8 mouse cellular contexts compared by ENCODE assay signal in genomic region chr1:154117688-154118373, GRCm38 (mm10).
A peak's percentile ranks its signal among the peaks of the same experiment; 100 is the strongest.
DNase-seq lines count a peak whose midpoint lies in the region; ATAC-seq and TF ChIP-seq lines count a peak whose summit lies in the region.

No protein-coding gene starts in this region.

- WGBS in hindbrain, postnatal 0 days, result 39% methylated on average over 18 of the region's 20 CpGs

- H3K27ac ChIP-seq in hindbrain, postnatal 0 days, result peak overlapping the region; percentile 71; the same call in 1 of the 2 replicates

- DNase-seq in WW6 (ENCODE audit: low read depth, low spot score), result peak; percentile 34
- peak; percentile 35 for DNase-seq in cerebellum, postnatal 14 days
- peak; percentile 49 for DNase-seq in gastrocnemius, postnatal 14 days
- DNase-seq in hindbrain, postnatal 0 days (ENCODE audit: low spot score), result peak; percentile 59
- DNase-seq in left cerebral cortex, postnatal 14 days (ENCODE audit: low spot score in 2 of 2), result peak; percentile 68 to 74
- DNase-seq in right cerebral cortex, postnatal 36 days (ENCODE audit: low spot score in 2 of 2), result peak; percentile 42 to 56
- DNase-seq in yolk sac, embryonic 10.5 days (ENCODE audit: low spot score), result peak; percentile 66

- no peaks in the 10 kb centered on the region for H3K9me3 ChIP-seq in hindbrain, postnatal 0 days (ENCODE audit: low read length)

- no peaks in the 10 kb centered on the region for H3K27me3 ChIP-seq in hindbrain, postnatal 0 days (ENCODE audit: insufficient read depth, low read length)

- H3K4me2 ChIP-seq in hindbrain, postnatal 0 days (ENCODE audit: low read depth, low read length), result peak overlapping the region; percentile 28; the same call in 1 of the 2 replicates

- peak; percentile 75 for ATAC-seq in hindbrain, postnatal 0 days
- peak; percentile 84 for ATAC-seq in megakaryocyte progenitor cell, adult 5-6 weeks (replicated peaks; ENCODE audit: poor library complexity)

- no peaks in the 10 kb centered on the region for H3K36me3 ChIP-seq in hindbrain, postnatal 0 days (ENCODE audit: insufficient read depth, low read length)

- no peak overlapping the region for H3K4me3 ChIP-seq in hindbrain, postnatal 0 days (ENCODE audit: low read length)

- peaks cover 5% of the 10 kb centered on the region for H3K4me1 ChIP-seq in hindbrain, postnatal 0 days (ENCODE audit: insufficient read depth, low read length)

- intact Hi-C loops in gastrocnemius, postnatal 14 days (cut with DNase I; ENCODE audit: low total_unique reads), result loop anchor here (2.0 to 5.0 kb wide), 2 partner anchors 41 to 223 kb away; no protein-coding TSS in a partner anchor
- intact Hi-C loops in left cerebral cortex, postnatal 14 days (cut with DNase I), result loop anchor here (1.0 to 5.0 kb wide), 2 partner anchors 86 to 219 kb away; partner anchors contain the start of gene Glul

- 0 out of 2 replicates have a peak overlapping the region, but pooled peaks have one; percentile 21 for H3K9ac ChIP-seq in hindbrain, postnatal 0 days (replicated peaks; ENCODE audit: low read length)

- peak; percentile 54 for TF ChIP-seq CTCF in hindbrain, postnatal 0 days (IDR thresholded peaks at IDR 0.05; ENCODE audit: low read depth)
